Mouse (Mus musculus) telencephalon, adult 2 months (tissue): ENCODE results near the gene Dglucy.

Source experiments
- DNase-seq: peaks from one replicate; pipeline ENCODE4 v3.0.0-alpha.2; 2011; ENCODE audit warnings: low read depth, low spot score

Gene Dglucy

DNA sequence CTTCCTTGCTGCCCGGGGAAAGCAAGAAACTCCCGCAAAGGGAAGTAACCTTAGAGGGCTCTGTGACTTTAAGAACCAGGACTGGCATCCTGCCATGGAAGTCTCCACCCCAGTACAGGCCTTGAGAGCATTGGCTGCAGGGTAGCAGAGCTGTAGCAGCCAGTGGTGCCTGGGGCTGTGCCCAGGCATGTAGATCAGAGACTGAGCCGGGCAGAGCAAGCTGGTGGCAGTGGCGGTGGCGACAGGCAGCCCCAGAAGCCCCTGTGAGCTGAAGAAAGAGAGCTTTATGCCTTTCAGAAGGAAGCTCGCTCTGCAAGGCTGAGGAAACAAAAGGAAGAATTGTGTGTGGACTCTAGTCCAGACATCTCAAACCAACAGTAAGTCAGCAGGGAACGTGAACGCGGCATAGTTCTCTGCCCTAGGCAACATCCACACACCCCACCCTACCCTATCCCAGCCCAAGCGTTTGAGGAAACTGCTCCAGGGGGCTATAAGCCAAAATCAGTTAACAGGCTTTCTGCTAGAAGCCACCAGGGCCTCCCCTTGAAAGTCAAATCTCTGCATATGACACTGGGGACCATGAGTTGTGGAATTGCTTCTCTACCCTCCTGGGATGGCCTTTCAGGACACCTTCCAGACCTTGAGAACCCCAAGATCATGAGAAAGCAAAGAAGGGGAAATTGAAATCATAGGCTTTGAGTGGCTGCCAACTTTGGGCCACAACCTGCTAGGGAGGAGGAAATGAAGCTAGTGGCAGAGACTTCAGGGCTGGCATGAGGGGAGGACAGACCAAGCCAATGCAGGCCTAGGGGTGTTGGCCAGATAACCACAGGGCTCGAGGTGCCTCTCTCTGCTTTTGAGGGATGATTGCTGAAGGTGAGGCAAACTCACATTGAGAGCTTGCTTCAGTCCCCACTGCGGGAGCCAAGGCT lies at the start of gene Dglucy:
Gene Dglucy (plus strand): TSS at position 124 of the 932 bp plus-strand sequence.
- peak; percentile 92 for DNase-seq

DNA sequence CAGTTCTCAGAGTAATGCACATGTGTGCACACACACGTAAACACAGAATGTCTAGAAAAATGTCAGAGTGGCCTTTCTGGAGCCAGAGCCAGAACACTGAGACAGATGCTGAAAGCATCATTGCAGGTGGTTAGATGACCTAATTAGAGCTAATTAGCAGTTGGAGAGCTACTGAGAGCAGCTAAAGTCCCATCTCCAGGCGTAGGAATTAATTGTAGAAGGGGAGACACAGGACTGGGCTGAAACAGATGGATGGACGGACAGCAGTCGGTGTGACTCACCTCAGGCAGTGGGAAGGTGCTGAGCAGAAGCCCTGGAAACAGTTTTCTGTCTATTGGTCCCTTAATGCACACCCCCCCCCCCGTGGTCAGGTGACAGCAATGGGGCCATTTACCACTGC lies 43.7 kb upstream of the Dglucy start:
- no peak for DNase-seq

DNA sequence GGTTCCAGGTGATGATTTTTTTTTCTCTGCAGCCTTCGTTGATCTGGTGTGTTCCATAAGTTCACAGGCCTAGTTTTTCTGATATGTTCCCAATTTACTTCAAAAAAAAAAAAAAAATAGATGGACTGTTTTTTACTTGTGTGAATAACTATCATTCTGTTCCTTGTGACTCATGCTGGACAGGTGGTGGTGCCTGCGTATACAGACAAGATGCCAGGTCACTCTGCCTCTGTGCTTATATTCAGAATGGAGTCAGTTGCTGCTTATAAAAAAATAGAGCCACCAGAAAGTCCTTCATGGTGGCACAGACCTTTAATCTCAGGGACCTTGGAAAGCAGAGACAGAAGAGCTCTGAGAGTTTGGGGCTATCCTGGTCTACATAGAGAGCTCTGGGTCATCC lies 43.3 kb upstream of the Dglucy start:
- DNase-seq: no peak

DNA sequence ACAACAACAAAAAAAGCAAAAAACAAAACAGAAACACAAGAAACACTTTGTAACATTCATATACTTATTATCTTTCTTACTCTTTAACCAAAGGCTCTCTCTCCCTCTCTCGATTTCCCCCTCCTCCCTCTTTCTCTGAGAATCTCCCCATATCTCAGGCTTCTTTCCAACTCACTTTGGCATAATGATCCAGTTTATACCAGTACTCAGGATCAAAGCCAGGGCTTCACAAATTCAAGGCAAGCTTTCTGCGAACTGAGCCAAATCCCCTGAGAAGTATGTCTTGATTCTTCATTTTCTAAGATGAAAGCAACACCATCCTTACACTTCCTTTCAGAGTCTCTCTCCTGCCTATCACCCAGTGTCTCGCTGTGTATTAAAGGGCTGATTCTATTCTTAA lies 40.4 kb upstream of the Dglucy start:
- no peak for DNase-seq

DNA sequence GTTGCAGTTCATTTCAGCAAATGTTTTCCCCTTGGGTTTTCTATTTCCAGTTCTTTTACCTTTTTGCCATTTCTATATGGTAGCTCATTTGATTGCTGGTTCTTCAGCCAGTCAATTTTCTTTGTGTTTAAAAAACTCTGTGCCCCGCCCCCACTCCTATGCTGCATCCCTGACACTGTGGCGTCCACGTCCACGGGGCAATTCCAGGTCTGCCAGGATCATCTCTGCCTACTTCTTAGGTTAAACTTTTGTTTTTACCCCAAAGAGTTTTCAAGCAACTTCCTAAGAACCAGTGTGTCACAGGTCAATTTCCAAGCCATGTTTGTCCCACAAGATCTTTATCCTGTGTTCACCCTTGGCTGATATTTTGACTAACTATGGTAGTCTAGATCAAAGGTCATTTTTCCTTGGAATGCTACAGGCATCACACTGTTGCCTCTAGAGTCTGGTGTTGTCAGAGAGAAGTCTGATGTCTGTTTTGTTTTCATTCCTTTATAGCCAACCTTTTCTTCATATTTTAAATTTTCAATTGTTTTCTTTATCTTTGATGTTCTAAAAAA lies 39.8 kb upstream of the Dglucy start:
- DNase-seq: no peak

DNA sequence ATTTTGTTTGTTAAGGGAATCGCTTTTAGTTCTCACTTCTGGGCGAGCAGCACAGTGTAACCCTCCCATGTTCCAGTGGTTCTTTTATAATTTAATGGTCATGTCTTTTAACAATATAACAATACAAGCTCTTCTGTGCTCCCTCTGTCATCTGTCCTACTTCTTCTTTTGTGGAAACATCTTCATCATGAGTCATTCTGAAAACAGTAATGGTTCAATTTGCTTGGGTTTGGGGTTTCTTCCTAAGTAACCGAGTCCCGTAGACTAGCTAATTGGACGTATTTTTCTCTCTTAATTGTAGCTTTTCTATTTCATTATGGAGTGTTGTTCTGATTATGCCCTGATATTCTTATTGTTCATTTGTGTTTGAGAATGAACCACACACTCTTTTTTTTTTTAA lies 38.5 kb upstream of the Dglucy start:
- DNase-seq: no peak

DNA sequence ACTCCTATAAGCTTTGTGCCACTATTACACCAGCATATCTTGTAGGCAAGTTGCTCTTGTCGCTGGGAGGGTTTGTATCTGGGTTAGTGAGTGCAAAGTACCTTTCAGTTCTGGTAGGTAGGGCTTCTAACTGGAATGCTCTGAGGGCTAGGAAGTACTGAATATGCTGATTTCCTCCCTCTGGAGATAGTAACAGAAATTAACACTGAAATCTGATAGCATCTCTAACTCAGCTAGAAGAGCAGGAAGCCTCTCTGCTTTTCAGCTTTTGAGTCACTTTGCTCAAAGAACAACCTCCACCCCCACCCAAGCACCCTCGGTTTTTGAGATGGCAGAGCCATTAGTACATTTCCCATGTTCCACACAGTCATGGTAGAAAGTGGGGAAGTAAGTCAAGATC lies 36.4 kb upstream of the Dglucy start:
- DNase-seq: no peak

DNA sequence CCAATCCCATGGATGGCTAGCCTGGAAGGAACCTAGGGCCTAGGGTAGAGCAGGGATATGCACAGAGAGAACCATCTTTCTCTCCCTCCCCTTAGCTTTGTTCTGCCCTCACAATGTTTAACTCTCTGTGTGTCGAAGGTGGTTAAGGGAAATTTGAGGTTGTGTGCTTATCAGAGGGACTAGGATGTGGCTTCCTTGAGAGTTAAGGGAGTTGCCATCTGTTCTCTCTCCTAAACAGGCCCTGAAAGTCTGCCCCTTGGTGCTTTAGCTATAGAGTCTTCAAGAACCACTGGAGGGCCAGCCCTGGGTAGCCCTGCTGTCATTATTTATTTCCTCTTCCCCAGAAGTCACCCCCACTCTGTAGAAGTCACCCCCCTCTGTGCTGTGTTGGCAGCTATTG lies 25.9 kb upstream of the Dglucy start:
- no peak for DNase-seq

DNA sequence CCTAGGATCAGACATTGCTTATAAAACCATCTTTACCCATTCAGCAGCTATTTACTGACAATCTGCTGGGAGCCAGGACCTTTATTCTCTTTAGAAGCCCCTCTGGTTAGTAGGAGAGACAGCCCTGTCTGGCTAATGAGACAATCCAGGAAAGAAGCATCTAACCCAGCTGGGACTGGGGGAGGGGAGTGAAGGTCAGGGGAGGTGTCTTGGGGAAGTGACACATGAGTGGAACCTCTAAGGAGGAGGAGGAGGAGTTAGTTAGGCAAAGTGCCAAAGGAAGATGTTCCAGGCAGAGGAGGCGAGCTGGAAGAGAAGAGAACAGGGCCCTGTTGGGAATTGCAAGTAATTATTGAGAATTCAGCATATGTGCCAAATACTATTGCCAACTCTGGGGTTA lies 25.1 kb upstream of the Dglucy start:
- DNase-seq: no peak

DNA sequence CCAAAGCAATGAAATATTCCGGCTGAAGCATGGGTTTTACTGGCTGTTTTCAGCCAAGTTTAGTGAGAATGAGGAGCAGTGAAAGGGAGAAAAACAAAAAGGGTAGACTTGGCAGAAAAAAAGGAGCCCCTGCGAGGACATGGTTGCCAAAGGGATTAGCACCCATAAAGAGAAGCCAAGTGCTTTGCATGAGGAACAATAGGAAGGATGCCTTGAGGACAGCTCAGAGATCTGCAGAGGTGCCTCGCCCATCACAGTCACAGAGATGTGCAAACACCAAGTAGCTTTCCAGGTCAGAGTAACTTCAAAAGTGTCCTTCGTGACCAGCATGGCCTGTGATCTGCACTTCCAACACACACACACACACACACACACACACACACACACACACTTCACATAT lies 21.4 kb upstream of the Dglucy start:
- DNase-seq: no peak

DNA sequence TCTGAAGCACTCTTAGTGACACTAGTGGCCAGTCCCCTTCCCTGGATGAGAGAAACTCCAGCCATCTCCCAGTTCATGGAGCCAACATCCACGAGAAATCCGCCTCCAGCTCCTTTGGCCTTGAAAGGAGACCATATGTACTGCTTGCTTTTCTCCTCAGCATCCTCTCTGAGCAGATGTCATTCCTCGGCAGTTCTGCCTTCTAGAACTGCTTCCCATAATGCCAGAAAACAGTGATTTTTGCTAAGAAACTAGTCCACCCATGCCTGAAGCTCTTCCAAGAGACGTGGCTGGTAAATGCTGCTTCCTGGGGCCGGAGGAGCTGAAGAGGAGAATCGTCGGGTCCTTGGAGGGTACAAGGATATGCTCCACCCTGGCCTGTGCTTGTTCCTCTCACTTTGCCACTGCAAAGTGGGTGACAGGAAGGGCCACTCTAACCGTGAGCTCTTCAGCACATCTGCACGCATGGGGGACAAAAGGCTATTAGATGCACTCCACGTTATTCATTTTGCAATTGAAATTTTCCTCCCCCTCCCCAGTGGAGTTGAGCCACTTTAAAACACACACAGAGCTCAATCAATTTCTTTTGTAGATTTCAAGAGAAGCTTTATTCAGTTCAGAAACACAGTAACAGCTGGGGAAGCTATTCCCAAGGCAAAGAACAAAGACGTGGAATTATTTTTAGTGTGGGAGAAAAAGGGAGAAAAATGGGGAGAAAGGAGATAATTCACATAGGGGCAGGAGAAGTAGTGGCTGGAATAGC lies 16.0 kb upstream of the Dglucy start:
- DNase-seq: peak; percentile 79

DNA sequence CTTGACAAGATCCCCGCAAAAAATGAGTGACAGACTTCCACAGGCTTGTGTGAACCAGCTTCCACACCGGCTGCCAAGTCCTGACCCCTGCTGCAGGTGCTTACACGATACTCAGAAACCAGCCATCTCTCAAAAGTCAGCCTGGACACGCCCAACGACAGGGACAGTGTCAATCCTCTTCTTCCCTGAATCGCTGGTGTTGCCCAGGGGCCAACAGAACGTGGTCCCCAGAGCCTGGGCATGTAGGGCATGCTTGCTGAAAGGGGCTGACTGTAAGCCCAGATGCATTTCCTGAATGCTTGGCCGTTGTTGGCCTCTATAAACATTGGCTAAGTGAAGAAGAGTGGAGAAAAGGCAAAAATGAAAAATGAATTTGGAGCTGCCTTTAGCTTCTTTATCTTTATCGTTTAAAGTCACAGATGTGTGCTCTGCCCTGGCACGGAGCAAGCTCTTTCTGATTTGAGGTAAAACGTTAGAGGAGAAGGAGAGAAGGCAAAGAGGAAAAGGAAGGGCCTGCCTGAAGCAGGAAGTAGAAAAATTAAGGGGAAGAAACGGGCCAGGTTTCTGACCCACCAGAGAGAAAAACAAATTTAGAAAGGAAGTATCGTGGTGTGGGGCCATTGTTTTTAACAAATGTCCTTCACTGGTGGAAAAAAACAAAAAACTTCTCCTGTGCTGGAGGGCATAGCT lies 14.4 kb upstream of the Dglucy start:
- DNase-seq: no peak

DNA sequence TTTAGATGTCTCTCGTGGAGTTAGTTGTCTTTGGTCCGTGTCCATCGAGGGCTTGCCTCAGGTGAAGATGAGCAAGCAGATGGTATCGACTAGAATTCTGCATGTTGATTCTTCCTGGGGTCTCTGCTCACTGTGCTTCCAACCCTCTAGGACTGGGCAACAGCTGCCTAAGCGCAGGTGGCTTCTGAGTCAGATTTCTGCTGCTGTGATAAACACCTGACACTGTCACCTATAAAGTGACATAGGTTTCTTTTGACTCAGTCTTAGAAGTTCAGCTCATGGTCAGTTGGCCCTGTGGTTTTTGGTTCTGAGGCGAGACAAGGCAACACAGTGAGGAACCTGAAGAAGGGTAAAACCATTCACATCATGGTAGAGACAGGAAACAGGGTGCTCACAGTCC lies 9.0 kb upstream of the Dglucy start:
- no peak for DNase-seq

DNA sequence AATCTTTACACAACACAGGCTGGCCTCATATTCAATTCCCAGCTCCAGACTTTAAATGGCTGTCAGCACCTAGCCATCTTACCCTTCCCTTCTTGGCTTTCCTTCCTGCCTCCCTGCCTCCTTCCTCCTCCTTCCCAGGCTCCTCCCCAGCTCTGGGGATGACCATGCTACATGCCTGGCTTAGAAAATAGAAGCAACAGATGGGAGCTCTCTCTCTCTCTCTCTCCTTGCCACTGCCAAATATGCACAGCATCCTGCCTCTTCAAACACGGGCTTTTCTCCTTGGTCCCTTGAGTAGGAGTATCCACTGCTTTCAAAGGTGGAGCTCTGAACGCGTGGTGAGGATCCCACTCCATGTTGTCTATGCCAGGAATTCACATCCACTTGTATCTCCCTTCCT lies 8.1 kb upstream of the Dglucy start:
- DNase-seq: peak; percentile 68

DNA sequence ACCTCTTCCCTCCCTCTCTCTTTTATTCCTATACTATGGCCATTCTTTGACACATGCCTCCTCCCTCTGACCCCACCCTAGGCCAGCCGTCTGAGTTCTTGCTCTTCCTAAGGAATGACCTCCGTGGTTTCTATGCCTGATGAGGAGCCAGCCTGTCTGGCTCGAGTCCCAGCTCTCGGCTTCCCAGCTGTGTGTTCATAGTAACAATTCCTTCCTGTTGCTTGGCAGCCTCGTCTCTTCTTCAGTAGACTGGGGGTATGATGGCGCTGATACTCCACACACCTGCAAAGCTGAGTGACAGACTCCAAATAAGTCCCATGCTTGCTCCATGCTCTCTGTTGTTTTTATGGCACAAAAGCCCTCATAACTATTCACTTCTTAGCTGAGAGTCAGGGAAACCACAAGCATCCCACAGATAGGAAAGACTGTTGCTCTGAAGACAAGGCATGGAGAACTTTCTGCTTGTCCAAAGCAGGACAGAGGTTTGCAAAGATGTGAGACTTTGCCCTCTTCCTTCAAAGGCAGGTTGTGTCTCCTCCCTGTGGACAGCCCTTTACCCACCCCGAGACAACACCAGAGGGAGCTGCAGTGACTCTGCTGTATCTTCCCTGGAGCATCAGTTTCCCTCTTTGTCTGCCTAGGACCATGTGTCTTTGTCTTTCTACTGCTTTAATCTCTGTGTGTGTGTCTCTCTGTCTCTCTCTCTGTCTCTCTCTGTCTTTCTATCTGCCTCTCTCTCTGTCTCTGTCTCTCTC lies 6.5 kb upstream of the Dglucy start:
- DNase-seq: no peak

DNA sequence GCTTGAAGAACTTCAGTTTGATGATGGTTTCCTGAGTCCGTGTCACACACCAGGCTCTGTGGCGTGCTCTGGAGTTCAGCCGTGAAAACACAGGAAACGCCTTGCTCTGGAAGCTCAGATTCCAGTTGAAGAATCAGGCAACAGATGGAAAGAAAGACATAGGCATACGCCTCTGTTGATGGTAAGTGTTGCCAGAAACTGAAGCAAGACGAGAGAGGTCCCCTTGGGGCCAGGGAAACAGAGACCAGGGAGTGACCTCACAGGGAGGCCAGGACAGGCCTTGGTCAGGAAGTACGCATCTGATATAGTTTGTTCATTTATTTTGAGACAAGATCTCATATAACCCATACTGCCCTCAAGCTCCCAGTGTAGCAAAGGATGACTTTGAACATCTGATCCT lies 4.1 kb upstream of the Dglucy start:
- no peak for DNase-seq

DNA sequence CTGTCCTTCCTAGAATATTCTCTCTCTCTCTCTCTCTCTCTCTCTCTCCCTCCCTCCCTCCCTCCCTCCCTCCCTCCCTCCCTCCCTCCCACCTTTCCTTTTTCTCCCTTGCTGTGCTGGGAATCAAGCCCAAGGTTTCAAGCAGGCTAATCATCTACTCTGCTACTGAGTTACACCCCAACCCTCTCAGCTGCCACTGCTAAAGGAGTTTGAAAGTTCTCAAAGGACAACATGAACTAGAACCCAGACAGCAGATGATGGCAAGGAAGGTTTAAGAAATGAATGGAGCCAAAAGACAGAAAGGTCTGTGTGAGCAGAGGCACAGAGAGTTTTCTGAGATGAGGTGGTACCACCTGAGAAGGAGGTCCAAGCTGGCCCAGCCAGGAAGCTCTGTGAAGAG lies 3.6 kb upstream of the Dglucy start:
- DNase-seq: no peak

DNA sequence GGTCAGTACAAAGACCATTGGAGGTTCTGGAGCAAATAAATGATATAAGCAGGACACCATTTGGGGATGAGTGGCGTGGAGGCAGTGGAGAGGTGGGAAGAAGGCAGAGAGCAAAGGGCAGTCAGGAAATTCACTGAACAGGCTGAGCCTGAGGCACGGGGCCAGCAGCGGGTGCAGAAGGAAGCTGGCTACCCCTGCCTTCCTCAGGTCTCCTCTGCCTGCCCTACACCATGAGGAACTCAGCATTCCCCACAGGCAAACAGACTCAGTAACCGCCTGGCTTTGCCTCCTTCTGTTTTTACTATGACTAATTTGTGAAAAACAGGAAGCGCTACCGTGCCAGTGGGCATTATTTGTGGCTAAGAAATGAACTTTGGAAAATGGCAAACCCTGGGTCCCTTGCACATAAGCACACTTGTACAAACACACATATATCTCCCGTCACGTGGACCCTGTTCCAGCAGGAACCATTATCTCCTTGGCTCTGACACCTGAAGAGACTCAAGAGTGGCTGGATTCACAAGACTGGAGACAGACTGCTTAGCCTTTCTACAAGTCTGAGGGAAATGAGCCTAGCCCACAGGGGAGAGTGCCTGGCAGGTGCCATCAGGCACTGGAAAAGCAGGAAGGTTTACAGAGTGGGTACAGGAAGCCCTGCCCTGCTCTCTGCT lies 2.8 kb upstream of the Dglucy start:
- no peak for DNase-seq

DNA sequence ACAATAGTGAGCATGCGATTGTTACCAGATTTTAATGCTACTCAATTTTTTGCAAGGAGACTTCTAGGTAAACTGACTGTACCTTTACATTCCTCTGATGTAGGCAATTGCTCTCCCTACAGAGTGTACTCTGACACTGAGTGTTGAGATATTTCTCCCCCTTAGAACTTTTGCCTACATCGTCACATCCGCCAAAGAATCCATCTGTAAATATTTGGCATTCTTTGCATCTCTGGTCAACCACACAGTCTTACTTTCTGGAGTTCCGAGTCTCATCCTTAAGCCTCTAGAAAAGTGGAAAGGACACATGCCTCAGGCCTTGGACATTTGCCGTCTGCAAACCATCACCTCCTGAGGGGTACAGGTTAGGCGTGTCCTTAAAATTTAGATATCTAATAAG lies 1.9 kb upstream of the Dglucy start:
- DNase-seq: no peak

DNA sequence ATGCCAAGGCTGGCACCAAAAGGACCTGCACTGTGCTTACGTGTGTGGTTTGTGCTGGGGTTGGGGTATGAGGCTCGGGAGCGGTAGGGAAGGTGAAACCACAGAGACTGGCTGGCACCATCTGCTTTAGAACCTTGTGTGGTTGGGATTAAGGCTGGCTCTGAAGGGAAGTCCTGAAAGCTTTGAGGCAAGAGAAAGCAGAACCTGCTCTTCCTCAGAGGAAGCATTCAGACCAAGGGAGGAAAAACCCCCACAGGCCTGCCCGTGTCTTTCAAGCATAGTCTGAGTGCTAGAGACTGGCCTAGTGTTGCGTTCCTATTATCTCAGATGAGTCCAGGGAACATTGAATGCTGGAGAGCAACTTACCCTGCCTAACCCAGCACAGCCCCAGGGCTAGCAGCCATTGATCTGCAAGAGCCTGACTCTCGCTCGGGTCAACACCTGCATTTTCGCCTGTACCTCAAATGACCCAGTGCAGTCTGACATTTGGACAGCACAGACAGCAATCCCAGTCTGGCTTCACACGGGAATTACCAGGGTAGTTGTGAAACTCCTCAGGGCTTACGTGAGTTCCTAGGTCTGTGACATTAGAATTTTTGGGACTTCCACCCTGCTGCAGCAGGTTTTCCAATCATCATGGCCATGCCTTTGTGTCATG lies 452 bp upstream of the Dglucy start:
- DNase-seq: no peak
